Mouse (Mus musculus) right cerebral cortex, postnatal 36 days (tissue): ENCODE data around the gene Mast4.

Experiments used
- DNase-seq, 2 experiments: peaks; one replicate each; pipeline ENCODE4 v3.0.0; 2022; ENCODE audit warnings: low spot score in 2 of 2, mixed read lengths in 1 of 2

Gene Mast4

DNA sequence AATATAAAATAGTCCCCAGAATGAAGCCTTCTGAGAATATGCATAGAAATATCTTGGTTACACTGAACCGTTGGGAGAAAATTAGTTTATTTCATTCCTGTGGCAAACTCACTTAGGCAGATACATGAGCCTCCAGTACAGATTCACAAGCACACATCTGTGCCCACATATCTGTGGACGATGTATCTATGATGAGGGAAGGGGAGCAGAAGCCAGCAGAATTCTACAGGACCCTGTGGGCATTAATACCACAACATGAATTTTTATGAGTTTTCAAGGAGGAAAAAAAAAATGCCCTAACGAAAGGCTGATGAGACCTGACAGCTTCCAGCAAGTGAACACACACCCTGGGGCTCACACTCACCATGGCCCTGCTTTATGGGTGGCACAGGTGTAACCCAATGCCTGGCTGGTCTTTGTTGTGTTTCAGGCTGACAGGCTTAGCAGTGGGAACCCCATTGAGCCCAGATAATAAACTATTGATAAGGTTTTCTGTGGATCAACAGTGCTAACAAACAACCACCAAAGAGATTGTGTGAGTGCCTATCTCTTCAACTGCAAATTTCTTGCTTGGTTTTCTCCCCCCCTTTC, 17.4 kb downstream of the Mast4 start:
- no peak for DNase-seq

DNA sequence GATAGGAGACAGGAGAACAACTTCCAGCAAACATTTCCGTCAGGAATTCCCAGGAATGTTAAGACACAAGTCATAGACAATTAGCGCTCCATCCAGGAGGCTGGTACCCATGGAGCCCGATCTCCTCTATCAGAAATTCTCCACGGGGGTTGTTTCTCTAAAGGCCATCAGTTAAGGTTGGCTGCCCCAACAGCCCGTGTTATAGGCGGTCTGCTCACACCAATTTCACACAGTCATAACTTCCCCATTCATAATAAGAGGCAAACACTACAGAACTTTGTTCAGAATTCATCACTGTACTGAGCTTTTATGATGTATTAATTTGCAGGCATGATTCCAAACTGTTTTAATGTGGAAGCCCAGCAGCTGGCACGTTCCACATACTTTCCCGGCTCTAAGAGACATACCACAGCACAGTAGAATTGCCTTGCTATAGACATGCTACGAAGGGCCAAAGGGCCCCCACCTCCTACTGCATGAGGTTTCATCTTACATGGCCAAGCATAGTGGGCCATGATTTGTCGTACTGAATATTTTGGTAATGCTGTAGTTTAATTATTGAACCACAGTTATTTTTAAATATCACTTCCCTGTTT, 19.1 kb downstream of the Mast4 start:
- no peak for DNase-seq

DNA sequence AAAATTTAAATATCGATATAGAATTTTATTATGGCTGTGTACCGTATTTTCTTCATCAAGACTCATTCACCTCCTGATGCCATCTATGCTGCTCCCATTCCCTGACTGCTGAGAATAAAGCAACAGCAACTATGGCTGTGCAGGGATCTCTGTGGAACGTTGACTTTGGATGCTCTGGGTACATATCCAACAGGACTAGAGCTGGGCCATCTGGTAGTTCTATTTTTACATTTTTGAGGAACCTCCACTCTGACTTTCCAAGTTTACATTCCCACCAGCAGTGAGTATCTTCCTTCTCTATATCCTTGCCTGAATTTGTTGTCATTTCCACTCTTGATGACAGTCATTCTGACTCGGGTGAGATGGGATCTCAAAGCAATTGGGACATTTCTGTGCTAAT, 26.0 kb downstream of the Mast4 start:
- DNase-seq, result no peak

DNA sequence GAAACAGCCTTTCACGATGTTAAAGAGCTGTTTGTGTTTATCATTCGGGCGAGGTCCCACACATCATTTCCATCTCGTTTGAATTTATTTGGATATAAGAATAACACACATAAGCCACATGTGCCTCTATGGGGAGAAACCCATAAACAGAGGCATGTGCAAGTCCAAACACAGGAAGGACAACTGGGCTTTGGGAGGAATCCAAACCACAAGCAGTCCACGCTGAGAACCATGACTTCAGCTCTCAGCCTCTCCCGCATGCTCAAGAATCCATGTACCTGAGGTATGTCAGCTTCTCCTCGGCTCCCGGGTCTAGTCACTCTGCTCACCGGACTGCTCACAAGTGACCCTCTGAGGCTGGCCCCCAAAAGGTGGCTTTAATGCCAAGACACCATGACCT, 30.5 kb downstream of the Mast4 start:
- no peak for DNase-seq

DNA sequence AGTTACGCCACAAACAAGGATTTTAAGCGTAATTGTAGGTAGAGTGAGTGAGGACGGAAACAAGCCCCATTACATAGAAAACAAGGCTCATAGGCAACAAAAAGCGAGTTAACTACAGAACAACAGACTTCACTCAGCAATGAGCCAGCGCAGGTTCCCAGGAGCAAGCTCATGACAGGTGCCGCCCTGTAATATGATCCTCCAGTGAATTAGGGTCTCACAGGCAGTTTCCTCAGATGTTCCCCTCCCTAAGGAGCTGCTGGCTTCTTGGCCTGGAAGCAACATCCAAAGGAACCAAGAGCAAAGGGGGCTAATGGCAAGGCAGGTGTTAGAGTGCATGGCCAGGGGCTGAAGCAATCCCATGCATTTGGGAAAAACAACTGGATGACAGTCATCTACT, 31.8 kb downstream of the Mast4 start:
- no peak for DNase-seq

DNA sequence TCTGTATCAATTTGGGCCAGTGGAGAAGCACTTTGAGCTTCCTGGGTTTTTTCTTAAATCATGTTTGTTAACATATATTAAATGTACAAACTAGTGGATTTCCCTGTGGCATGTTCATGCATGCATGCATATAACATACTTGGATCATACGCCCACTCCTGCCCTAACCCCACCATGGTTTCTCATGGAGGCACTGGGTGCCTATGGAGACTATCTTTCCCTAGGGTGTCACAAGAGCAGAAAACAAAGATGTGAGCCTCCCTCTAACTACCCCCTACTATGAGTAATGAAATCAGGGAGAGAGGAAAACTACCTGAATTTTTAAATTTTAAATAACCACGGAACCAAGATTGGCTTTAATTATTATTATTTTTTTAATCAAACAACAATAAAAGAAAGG, 32.2 kb downstream of the Mast4 start:
- no peak for DNase-seq

DNA sequence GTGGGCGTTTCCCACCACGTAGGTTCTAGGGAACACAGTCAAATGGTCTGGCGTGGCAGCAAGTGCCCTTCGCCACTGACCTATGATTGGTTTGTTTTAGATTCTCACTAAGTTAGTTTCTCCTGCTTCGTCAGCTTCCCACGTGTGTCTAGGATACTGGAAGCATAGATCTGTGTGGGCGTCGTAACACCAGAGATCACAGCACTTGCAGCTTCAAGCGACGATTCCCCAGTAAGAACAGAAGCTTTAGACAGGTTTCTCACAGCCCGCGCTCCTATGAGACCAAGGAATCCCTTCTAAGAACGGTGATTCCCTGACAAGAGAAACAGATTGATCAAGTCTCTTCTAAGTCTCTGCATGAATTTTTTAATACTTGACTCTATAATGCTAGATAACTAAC, 39.9 kb downstream of the Mast4 start:
- DNase-seq, result peak in 1 of 2 experiments; percentile 17

DNA sequence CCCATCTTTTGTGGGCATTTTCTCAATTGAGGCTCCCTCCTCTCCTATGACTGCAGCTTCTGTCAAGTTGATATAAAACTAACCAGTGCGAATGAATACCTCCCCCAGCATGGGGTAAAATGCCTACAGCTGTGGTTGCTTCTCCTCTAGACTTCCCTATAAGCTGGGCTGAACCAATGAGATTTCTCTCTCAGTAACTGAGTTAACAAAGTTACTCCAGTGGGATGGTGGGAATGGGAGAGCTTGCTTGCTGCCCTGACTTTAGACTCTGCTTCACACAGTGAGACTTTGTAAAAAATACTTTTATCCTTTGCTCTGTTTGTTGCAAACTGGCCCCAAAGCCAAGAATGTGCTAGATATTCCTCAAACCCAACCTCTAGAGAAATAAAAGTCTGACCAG, 41.2 kb downstream of the Mast4 start:
- no peak for DNase-seq

DNA sequence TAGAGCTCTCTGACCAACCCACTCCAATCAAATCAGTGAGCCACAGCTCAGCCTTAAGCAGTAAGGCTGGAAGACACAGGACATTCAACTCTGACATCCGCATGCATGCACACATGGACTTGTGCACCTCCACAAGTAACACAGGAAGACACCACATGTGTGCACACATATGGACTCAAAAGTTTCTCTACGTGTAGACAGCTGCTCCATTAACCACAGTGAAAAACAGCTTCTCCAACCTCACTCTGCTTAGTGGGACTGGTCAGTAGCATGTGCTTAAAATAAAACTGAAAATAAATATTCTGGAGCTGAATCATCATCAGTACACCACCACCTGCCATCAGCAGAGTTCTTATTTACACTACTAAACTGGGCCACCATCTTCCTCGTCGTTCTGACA, 43.2 kb downstream of the Mast4 start:
- DNase-seq, result no peak

DNA sequence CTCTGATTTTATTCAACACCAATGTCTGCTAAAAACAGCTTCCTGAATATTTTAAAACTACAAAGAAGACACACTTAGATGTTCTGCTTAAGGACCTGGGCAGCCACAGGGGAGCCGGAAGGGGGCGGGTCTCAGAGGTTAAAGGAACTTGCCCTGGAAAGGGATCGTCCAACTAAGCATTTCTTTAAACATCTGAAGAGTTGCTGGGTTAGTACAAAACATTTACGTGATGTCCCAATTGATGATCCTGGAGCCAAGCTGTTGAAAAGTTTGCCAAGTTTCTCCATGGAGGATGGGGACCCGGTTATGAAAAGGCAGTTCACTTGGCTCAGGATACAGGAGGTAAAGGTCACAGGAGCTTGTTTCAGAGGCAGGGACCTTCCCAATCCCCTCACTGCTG, 48.5 kb downstream of the Mast4 start:
- DNase-seq, result no peak

DNA sequence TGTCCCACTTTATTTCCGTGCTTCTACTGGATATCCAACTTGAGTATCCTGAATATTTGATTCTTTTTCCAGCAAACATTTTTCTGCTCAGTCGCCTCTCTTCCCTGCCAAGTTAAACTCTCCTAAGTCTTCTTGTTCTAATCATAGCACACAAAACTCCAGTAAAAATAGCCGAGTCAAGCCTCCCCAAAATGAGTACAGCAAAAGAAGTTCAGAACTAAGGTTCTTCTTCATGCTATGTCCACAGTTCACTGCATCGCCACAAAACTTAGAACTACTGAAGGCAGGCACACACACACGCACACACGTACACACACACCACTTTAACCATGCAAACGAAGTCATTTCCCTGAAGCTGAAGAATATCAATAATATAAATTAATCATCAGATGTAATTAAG, 49.3 kb downstream of the Mast4 start:
- peak in 1 of 2 experiments; percentile 15 for DNase-seq

DNA sequence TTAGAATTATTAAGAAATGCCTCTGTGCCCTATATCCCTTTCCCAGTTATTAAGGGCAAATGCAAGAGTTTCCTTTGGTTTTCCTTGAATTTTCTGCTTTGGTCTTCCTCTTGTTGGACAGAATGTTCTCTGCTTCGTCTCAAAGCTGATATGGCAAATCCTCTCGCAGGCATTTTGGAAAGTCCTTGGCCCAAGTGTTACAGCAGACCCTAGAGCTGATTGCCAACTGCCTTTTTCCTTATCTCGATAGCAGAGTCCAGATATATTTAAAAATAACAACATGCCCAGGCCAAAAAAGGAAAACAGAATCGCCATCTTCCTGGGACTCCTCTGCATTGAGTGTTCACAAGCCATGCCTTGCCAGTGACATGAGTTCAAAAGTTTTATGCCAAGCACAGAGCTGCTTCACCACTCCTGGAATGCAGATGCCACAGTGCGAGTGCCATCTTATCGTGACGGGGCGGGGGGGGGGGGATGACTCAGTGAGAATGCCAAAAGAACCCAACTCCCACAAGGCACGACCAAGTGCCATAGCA, 63.4 kb downstream of the Mast4 start:
- DNase-seq, result no peak

DNA sequence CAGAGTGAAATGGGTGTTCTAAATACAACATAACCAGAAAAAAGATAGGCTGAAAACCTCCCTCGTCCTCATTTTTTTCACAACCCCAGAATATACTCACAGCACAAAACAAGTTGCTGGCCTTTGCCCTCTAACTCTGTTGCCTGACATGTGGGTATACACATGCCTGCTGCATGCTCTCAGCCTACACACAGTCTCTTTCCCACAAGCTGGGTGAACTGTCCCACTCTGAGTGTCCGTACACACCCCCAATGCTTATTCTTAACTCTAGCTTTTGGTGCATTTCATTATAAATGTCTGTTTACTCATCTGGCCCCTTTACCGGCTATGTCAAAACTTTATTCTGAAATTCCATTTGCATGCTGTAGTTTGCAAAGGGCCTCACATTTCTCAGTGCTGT, 71.6 kb downstream of the Mast4 start:
- DNase-seq, result no peak

DNA sequence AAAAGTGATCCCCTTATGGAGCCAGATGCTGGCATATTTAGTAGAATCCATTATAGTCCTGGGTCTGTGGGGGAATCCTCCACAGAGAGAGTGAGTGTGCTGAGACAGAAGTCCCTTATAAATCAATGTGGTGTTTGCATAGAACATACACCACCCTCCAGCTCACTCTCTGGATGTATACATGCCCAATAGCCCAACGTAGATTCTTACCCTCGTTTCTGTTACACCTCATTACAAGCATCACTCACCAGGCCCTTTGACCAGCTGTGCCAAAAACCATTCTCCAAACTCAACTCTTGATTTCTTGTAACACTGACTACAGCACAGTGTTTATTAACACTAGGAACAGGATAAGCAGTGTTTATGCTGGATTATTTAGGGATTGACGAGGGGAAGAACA, 72.2 kb downstream of the Mast4 start:
- DNase-seq, result no peak

DNA sequence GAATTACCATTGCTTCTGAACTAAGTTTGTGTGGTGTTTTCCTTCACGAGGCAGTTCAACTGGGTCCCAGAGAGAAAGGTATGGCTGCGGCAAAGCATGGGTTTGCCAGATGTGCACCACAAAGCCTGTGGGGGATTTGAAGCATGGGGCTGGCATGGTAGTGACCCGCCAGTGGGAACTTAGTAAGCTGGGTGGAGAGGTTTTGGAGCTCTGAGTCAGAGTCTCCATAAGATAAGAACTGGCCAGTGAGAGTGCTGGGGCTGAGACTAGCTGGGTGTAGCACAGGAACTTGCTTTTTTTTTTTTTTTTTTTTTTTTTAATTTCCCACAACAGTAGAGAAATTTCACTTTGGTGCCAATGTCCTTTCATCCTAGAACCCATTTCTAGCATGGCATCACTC, 73.9 kb downstream of the Mast4 start:
- no peak for DNase-seq

DNA sequence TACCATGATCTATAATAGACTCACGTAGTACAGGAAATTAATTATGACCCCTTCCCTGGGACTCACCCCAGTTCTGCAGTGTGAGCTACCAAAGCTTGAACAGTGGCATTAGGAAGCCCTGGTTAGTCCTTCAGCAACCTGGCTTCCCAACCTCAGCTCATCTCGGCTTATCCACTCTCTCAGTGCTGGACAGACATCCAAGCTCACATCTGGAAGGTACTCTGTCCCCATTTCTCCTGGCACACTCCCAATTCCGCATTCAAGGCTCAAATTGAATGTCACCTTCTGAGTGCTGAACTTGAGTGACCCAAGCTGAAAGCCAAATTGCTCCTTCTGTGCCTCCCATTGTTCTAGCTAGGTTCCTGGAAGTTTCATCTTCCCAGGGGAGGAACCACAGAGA, 76.2 kb downstream of the Mast4 start:
- no peak for DNase-seq

DNA sequence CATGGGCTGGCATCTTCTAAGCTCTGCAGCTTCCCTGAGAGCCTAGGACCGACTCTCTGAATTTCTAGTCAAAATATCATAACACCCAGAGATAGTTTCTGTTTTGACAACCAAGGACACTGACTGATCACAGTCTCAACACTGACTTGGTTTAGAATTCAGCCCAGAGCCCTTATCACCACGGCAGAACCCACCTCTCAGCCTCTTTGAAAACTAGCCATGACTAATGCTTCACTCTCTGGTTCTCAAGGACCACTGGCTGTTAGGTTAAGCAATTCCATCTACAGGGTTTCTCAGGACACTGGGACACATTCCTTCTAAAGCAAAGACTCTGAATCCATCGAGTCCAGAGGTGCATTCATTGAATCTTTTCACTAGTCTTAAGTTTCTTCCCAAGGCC, 79.4 kb downstream of the Mast4 start:
- no peak for DNase-seq

DNA sequence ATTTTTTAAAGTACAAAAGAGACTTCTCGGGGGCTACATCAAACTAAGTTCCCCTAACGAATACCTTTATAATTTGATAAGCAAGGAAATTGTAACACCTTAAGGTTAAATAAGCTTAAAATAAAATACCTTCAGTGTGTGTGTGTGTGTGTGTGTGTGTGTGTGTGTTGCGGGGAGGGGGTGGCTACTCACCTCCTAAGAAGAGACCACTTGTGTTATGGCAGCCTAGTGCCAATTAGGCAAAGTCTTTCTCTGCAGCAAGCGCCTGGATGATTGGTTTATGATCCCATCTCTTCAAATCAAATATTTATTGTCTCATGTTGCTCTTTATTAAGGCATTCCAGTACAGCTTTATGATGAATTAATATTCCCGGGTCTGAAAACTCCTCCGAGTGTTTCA, 81.2 kb downstream of the Mast4 start:
- no peak for DNase-seq

DNA sequence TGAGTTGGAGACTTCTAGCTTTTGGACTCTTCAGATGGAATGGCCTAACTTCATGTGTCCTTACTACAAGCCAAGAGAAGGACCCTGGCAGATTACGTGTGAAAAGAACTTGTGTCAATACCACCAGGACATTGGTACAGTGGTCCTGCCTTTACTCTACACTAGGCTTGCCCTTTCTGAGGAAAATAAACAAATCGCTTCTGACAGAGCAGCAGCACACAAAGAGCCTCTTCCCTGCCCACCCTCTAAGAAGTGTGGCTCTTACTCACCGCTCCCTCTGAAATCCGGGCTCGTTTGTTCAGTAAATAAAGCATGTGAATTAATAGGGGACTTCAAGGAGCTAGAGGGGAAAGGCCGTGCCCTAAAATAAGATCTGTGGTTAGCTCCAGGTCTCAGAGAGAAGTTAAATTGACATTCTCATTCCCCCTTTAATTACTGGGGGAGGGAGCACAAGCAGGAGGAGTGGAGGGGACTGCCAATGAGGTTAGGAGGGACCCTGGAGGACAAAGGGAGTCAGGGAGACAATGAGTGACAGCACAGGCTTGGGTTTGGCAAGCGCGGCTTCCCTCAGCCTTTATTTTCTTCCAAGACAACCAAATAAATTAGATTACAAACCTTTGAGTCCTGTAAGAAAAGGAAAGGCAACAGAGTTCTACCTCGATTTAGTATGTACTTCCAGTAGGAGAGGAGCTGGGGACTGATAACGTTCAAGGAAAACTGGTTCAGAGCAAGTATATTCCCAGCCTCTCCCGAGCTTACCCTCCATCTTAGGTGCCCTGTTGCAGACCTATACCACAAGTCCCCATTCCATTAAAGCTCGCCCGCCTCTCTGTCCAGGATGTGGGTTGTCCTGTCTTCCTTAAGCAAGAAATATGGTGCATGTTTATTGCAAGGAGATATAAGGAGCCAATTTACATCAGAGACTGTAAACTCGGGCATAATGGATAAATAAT, 85.9 kb downstream of the Mast4 start:
- no peak for DNase-seq

DNA sequence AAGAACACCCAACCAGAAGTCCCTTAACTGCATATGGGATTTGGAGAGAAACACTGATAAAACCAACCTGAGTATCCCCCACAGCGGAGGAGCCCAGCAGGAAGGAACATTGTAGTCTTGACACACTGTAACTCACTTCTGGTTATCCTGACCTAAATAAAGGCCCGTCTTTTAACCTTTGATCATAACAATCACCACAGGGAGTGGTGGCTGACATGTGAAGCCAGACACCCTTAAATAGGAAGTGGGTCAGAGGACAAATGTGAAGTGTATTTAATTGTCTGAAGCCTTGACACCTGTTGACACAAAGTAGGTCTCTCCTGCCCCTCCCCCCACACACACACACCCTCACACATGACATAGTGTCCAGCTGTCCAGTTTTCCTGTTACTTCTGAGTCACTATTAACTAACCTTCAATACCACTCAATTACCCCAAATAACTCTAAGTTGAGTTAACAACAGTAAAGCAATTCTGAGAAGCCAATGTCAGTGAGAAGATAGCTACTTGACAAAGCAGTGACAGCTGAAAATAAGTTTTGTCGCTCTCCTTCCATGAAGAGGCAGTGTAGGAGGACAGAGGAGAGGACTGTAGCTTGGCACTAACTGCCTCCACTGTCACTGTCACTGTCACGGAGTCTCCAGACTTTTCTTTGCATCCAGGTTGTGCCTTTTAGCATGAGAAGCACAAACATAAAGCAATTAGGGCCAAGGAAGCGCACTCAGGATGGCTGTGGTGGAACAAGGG, 87.2 kb downstream of the Mast4 start:
- DNase-seq, result no peak

DNA sequence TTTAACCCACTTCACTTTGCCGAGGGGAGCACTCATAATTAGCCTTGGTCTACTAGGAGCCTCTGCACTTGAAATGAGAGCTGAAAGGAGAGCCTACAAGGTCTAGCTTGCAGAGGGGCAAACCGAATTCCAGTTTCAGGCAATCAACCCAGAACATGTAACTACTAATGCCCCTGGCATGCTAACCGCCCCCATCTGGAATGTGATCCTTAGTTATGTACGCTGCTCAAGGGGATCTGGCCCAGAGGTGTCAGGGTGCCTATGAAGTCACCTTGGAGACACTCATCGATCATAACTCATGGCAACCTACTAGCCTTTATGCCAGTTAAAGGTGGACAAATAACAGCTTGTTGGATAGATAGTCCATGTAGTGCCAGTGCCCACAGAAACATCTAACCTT, 88.9 kb downstream of the Mast4 start:
- no peak for DNase-seq

DNA sequence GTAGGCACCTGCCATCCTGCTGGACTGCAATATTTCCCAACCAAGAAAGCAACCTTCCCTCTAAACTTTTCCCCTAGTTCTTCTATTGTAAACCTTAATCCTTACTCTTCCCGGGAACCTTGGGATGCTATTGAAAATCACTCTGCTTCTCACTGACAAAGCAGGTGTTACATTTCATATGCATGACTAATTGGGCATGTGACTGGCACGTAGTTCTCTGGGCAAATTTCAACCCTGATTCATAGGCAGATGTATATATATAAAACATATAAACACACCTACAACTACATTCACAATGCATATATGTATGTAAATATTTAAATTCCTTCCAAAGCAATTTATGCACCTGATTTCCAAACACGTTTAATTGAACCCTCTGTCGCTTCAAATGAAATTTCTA, 90.2 kb downstream of the Mast4 start:
- DNase-seq, result no peak
